Mouse (Mus musculus) c-Kit-negative CD71-positive TER-119-positive erythroid progenitor cells, embryonic 14.5 days (primary cell): ENCODE data around the gene Lrmda.
A peak's percentile ranks its signal among the peaks of the same experiment; 100 is the strongest.

Experiments used
- DNase-seq: peaks from one replicate; pipeline ENCODE4 v3.0.0-alpha.2; 2013; ENCODE audit warnings: low read depth, low spot score

Lrmda gene

GRCm38 (mm10) chr14:22155512-22156026 is 136.1 kb downstream of the Lrmda start:
- no peak for DNase-seq

GRCm38 (mm10) chr14:22156991-22157390 is 137.5 kb downstream of the Lrmda start:
- no peak for DNase-seq

DNA sequence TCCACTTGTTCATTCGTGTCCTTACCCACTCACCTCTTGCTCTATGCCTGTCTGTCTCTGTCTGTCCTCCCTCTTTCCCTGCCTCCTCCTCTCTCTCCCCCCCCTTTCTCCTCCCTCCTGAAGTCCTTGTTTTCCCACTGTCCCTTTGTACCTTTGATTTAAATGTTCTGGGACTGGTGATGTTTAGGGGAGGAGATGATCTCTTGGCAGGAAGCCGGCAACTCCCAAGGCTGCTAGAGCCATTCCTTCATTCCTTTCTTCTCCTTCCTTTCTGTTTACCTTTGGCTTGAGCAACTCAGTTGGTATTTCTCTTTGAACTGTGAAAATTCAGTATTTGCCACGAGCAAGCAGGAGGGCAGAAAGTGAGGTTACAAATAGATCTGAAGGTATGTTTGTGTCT is 141.9 kb downstream of the Lrmda start:
- DNase-seq, result no peak

DNA sequence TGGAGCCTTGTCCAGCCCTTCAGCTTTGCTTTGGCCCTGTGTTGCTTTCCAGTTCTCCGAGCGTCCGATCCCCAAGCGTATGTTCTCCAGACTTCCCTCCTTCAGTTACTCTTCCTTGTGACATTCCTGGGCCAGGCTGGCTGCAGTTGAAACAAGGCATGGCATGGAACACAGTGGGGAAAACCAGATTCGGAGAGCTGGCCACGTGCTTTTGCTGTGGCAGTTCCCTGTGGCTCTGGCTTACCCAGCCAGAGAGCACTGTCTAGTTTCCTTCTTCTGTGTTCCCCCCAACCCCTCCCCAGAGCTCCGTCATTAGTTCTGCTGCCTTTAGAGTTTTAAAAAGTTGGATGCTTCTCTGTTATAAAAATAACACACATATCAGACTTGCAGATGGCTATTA is 147.8 kb downstream of the Lrmda start:
- no peak for DNase-seq

- DNase-seq, result no peak
Measured at GRCm38 (mm10) chr14:22168077-22168794, 148.7 kb downstream of the Lrmda start.

- no peak for DNase-seq
Measured at GRCm38 (mm10) chr14:22168795-22169568, 149.5 kb downstream of the Lrmda start.

DNA sequence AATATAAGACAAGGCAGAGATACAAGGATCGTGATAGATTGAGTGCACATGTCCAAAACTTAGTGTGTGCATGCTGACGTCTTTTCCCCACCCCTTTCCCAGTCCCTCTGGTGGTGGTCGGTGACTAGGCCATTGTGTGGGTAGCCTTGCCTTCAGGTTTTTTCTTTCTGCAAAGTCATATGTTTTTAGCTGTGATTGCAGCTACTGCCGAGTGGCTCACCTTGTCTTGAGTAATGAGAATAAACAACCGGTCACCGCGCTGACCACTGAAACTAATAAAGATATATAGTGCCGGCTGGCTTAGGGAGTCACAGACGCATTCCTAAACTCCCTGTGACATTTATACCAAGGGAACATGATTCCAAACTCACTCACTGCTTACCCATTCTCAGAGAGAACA is 155.2 kb downstream of the Lrmda start:
- DNase-seq, result no peak

- no peak for DNase-seq
Measured at GRCm38 (mm10) chr14:22179761-22180160, 160.2 kb downstream of the Lrmda start.

DNA sequence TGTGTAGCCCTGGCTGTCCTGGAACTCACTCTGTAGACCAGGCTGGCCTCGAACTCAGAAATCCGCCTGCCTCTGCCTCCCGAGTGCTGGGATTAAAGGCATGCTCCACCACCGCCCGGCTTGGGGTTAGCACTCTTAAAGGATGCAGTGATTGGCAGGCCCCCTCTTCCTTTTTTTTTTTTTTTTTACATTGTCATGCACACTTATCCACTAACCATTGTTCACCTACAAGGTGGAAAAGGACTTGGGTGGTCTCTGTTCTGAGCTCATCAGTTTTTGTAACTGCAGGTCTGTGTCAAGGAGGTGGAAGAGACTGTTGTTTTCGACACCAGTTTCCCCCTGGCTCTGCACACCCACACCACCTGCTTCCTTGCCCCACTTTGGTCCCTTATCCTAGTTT is 162.0 kb downstream of the Lrmda start:
- no peak for DNase-seq

GRCm38 (mm10) chr14:22183195-22183594 is 163.7 kb downstream of the Lrmda start:
- no peak for DNase-seq

GRCm38 (mm10) chr14:22185452-22185851 is 165.9 kb downstream of the Lrmda start:
- no peak for DNase-seq

DNA sequence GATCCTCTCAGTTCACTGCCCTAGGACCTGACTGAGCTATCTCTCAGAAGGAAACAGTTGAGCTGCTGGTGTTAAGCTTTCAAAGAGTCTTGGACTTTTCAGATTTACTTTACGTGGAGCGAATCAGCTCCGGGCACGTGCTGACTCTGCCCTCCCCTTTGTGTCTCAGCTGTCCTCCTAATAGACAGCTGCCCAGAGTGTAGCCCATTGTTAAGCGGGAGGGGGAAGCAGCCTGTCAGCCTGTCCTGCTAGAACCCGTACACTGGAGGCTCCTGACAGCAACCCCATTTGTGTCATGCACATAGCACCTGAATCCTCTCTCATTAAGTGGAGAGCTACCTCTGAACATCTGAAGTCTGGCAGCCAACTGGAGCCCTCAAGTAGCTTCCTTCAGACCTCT is 170.6 kb downstream of the Lrmda start:
- no peak for DNase-seq

DNA sequence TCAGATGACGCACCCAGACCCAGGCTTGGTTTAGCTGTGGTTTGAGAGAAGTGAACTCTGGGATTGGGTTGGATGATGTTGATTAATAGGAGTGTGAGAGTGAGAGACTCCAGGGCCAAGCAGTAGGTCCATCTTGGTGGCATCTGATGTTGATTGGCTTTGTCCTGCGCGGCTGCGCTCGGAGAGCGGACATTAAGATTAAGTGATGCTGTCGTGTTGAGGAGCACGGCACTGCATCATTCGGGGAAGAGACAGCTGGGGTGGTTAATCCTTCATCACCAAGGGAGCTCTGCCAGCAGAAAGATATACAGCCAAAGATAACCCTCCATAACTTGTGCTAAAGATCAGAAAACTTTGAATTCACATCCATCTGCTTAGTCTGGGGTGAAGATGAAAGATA is 172.7 kb downstream of the Lrmda start:
- no peak for DNase-seq

DNA sequence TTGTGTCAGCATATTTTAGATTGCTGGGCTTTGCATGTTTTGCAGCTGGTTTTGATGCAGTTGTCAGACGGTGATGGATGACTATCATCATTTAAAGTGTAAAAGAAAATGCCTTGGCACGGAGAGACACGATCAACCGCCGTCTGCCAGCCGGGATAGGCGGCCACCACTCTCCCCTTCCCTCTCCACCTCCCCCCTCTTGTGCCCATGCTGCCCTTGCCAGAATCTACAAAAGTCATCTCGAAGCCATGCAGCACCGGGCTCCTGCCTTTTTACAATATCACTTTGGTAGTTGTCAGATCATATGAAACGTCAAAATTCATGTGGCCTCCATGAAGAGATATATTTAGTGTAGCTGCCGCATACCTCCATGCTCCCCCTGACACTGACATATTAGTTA is 178.5 kb downstream of the Lrmda start:
- no peak for DNase-seq

GRCm38 (mm10) chr14:22198641-22199425 is 179.3 kb downstream of the Lrmda start:
- no peak for DNase-seq

GRCm38 (mm10) chr14:22201667-22202066 is 182.2 kb downstream of the Lrmda start:
- DNase-seq, result no peak

DNA sequence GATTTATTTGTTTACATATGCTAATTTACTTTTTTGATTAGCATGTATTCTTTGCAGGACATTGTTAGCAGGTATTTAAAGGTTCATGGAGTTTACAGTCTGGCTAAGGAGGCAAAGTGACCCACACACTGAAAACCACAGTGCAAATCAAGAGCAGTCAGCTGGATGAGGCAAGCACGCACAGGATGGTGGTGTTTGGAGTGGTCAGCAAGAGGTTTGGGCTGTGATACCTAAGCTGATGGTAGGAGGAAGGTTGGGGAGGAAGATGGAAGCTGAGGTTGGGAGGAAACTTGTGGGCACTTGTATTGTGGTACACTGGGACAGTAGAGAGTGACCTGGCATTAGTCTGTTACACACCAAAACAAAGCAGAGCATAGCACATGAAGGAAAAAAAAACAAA is 191.1 kb downstream of the Lrmda start:
- no peak for DNase-seq

DNA sequence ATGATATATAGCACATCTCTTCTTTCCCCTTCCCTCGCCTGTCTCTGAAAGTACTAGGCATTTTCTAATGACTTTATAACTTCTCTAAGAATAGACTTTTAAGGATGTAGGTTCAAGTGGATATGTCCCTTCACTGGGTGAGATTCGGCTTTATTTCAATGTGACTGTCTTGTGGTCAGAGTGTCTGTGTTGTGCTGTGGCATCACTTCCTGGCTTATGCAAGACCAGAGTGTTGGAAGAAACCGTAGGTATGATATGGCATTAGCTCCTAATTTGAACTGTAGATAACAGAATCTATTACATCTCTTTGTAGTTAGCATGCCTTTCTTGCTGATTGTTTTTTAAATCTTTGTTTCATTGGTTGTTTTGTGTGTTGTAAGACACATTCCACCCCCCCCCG is 198.7 kb downstream of the Lrmda start:
- no peak for DNase-seq

DNA sequence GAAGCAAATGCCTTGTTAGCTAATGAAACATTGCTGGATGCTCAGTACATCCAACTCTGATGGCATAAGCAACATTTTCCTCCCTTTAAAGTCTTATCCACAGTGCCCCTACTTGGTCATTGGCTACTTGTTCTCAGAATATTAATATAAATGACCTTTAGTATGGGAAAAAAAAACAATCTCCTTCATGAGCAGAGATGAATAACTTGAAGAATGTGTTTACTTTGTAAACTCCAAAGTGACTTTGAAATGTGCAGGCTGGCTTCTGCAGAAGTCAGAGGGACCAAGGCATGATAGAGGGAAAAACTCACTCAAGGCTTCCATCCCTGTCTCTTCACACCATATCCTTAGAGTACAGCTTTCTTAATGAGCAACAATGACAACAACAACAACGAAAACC is 202.5 kb downstream of the Lrmda start:
- DNase-seq, result no peak

DNA sequence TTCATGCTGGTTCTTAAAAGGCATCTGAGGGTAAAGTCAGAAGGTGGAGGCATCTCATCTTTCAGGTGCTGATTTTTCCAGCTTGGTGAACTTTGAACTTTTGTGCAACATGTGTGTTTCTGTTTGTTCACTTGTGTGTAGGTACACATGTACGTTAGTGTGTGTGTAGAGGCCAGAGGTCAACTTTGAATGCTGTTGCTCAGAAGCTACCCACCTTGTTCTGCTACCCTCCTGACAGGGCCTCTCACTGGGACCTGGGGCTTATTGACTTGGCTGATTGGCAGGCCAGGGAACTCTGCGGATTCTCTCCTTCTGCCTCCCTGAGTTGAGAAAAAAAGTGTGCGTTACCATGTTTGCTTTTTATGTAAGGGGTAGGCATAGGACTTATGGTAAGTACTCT is 203.1 kb downstream of the Lrmda start:
- DNase-seq, result no peak

DNA sequence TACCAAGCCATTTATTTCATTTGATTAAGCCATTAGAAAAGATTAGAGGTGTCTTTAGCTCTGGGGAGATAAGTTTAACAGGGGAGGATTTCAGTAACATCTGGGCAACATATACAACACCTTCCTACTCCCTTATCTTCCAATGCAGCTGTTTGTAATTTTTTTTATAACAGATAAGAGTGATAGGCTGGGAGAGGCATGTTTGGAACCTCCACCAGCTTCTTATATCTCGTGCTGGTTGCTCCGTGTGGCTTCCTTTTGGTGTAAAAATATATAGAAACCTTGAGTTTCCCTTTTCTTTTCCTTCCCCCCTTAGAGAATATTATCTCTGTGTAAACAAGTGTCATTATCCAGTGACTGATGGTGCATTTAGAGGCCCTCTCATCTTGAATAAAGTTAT is 206.7 kb downstream of the Lrmda start:
- peak; percentile 42 for DNase-seq

GRCm38 (mm10) chr14:22228253-22228968 is 208.9 kb downstream of the Lrmda start:
- DNase-seq, result peak; percentile 12
